Mouse (Mus musculus) olfactory bulb, adult 2 months (tissue): ENCODE data around the gene Macrod1.

Experiments
- CTCF ChIP-seq: fragments of 200-500 bp; IDR thresholded peaks from 2 replicates; pipeline ENCODE4 v1.5.1; 2012; ENCODE audit warnings: low read depth, mild to moderate bottlenecking, low read length, moderate library complexity; ENCODE audit not compliant: insufficient read depth
- POLR2A ChIP-seq: fragments of 200-500 bp; IDR thresholded peaks from 2 replicates; pipeline ENCODE4 v1.6.1; 2012; ENCODE audit warnings: mild to moderate bottlenecking, low read depth, low read length, moderate library complexity; ENCODE audit not compliant: insufficient read depth

DNA sequence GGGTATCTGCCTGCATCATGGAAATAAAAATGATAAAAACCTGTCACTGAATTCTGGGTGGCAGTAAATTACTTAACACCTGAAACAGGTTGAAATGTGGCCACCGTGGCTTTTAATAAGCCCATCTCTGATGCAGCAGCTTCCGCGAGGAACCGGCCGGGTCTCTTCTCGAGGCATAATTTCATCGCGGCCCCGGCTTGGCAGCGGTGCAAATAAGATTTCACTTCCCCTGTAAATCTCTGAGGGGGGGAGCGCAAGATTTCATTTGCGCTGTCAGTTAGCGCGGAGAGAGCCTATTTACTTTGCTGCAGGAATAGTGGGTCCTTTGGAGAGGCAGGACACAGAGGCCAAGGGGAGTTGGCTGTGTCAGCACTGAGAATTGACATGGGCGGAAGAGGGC lies 28.1 kb downstream of the Macrod1 start:
- TF ChIP-seq CTCF, result no peak
- no peak for TF ChIP-seq POLR2A
